Mouse (Mus musculus): ENCODE measurements at regions not wholly inside any gene's neighbourhood (a gene's known extent, or its start where the extent isn't known, plus 50 kb on each side); places are given as distances from the start of the nearest gene placed in this dataset.

DNA sequence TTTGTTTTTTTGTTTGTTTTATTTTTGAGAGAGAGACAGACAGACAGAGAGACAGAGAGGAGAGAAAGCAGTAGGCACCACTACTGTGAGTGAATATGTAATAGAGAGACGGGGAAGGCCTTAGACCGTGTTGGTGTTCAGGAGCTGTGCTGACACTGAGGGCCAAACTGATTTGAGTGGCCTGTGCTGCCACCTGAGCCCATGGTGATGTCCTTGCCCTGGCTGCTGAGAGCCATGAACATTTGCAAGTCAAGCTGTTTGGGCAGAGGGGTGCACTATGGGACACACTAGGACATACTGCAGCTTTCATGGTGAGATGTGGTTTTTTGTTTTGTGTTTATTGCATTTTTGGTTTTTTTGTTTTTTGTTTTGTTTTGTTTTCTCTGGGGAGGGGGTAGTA lies 320.3 kb upstream of the Id4 start:
- H3K79me2 ChIP-seq (replicated peaks; ENCODE audit: control insufficient read depth, extremely low read depth, insufficient read depth, poor library complexity, severe bottlenecking): no peaks in the 10 kb centered on the region
- H3K36me3 ChIP-seq (replicated peaks in 1 of 2; ENCODE audit: control insufficient read depth in 1 of 2, insufficient read depth in 1 of 2, low read length in 1 of 2): no peaks in the 10 kb centered on the region
- no peak overlapping the region for H3K9ac ChIP-seq (ENCODE audit: insufficient read depth, low read depth)
- H3K27me3 ChIP-seq (replicated peaks): no peaks in the 10 kb centered on the region
- dilution Hi-C loops (cut with MboI; ENCODE audit: extremely low pct_ligation_motif_present, extremely low pct_unique_long_range_greater_than_20kb, low sequenced_read_pairs) (no loop called here), in situ Hi-C loops (cut with MboI; ENCODE audit: low pct_ligation_motif_present, low pct_unique_long_range_greater_than_20kb, low sequenced_read_pairs) (no loop called here)
- H3K9me3 ChIP-seq (replicated peaks; ENCODE audit: low read length): peaks cover 59% of the 10 kb centered on the region
- DNase-seq (ENCODE audit: extremely low read depth): no peak
- no peak overlapping the region for H3K4me3 ChIP-seq (replicated peaks in 1 of 3; ENCODE audit: low read depth in 2 of 3, low read length in 2 of 3, poor library complexity in 1 of 3)
- H3K4me2 ChIP-seq (ENCODE audit: insufficient read depth, low read depth, poor library complexity, severe bottlenecking): no peak overlapping the region
- TF ChIP-seq IRF4 (IDR thresholded peaks at IDR 0.05; ENCODE audit: low read depth, low read length) (no peak), PAX5 (IDR thresholded peaks at IDR 0.05; ENCODE audit: low read length) (no peak), MAX (IDR thresholded peaks at IDR 0.05; ENCODE audit: low read length) (no peak), HCFC1 (IDR thresholded peaks at IDR 0.05; ENCODE audit: low read depth, low read length) (no peak)
- no peaks in the 10 kb centered on the region for H3K4me1 ChIP-seq (ENCODE audit: control insufficient read depth in 1 of 2, insufficient read depth in 2 of 2)
- no peak overlapping the region for H3K27ac ChIP-seq (ENCODE audit: insufficient read depth, low read depth)

DNA sequence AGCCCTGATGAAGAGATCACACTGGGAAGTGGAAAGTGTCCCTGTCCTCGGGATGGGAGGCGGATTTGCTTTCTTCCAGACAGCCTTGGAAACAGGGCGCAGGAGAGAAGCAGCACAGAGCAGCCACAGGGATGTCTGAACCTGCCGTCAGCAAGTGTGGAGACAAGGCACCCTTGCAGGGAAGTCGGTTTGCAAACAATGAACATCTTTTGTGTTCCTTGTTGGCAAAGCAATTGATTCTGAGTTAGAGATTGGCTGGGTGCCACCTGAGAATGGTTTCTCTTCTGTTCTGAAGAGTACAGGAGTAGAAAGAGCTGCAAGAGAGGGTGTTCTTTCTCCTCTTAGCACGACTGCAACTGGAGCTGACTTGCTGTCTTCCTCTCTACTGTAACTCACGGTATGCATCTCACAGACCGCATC lies 318.6 kb upstream of the Id4 start:
- no peak for TF ChIP-seq NRF1 (IDR thresholded peaks at IDR 0.05; ENCODE audit: low read depth, low read length)
- TF ChIP-seq KAT2A (IDR thresholded peaks at IDR 0.05; ENCODE audit: insufficient replicate concordance, low read length): no peak
- no peak for TF ChIP-seq POLR2A (IDR thresholded peaks at IDR 0.05; ENCODE audit: low read depth, low read length)
- TF ChIP-seq PAX5 (IDR thresholded peaks at IDR 0.05; ENCODE audit: low read length): no peak
- no peak for TF ChIP-seq USF2 (conservative IDR thresholded peaks at IDR 0.05; ENCODE audit: low read depth, low read length)
- TF ChIP-seq NELFE (IDR thresholded peaks at IDR 0.05; ENCODE audit: low read depth, low read length): no peak
- TF ChIP-seq TBP (conservative IDR thresholded peaks at IDR 0.05; ENCODE audit: low read depth, low read length): no peak
- H3K79me2 ChIP-seq (replicated peaks; ENCODE audit: control insufficient read depth, extremely low read depth, insufficient read depth, poor library complexity, severe bottlenecking): no peaks in the 10 kb centered on the region
- H3K27me3 ChIP-seq (replicated peaks): no peaks in the 10 kb centered on the region
- H3K4me1 ChIP-seq (ENCODE audit: control insufficient read depth in 1 of 2, insufficient read depth in 2 of 2): no peaks in the 10 kb centered on the region
- H3K27ac ChIP-seq (ENCODE audit: insufficient read depth, low read depth): no peak overlapping the region
- H3K4me2 ChIP-seq (ENCODE audit: insufficient read depth, low read depth, poor library complexity, severe bottlenecking): no peak overlapping the region
- H3K4me3 ChIP-seq (replicated peaks in 1 of 3; ENCODE audit: low read depth in 2 of 3, low read length in 2 of 3, poor library complexity in 1 of 3): no peak overlapping the region
- dilution Hi-C loops (cut with MboI; ENCODE audit: extremely low pct_ligation_motif_present, extremely low pct_unique_long_range_greater_than_20kb, low sequenced_read_pairs): no loop called here
- no peak overlapping the region for H3K9ac ChIP-seq (ENCODE audit: insufficient read depth, low read depth)
- no peaks in the 10 kb centered on the region for H3K36me3 ChIP-seq (replicated peaks in 1 of 2; ENCODE audit: control insufficient read depth in 1 of 2, insufficient read depth in 1 of 2, low read length in 1 of 2)
- DNase-seq (ENCODE audit: extremely low read depth): no peak
- peaks cover 70% of the 10 kb centered on the region for H3K9me3 ChIP-seq (replicated peaks; ENCODE audit: low read length)
- in situ Hi-C loops (cut with MboI; ENCODE audit: low pct_ligation_motif_present, low pct_unique_long_range_greater_than_20kb, low sequenced_read_pairs): no loop called here

GRCm38 (mm10) chr13:47943645-47944044 lies 317.4 kb upstream of the Id4 start:
- no peak for DNase-seq (ENCODE audit: extremely low read depth)
- Histone ChIP-seq H3K36me3 (replicated peaks in 1 of 2; ENCODE audit: control insufficient read depth in 1 of 2, insufficient read depth in 1 of 2, low read length in 1 of 2) (no peaks in the 10 kb centered on the region), H3K9me3 (replicated peaks; ENCODE audit: low read length) (peaks cover 75% of the 10 kb centered on the region), H3K4me2 (ENCODE audit: insufficient read depth, low read depth, poor library complexity, severe bottlenecking) (no peak overlapping the region), H3K9ac (ENCODE audit: insufficient read depth, low read depth) (no peak overlapping the region), H3K4me3 (replicated peaks in 1 of 3; ENCODE audit: low read depth in 2 of 3, low read length in 2 of 3, poor library complexity in 1 of 3) (no peak overlapping the region), H3K27me3 (replicated peaks) (no peaks in the 10 kb centered on the region), H3K79me2 (replicated peaks; ENCODE audit: control insufficient read depth, extremely low read depth, insufficient read depth, poor library complexity, severe bottlenecking) (no peaks in the 10 kb centered on the region), H3K4me1 (ENCODE audit: control insufficient read depth in 1 of 2, insufficient read depth in 2 of 2) (no peaks in the 10 kb centered on the region), H3K27ac (ENCODE audit: insufficient read depth, low read depth) (no peak overlapping the region)
- TF ChIP-seq IRF4 (IDR thresholded peaks at IDR 0.05; ENCODE audit: low read depth, low read length): no peak
- TF ChIP-seq GABPA (IDR thresholded peaks at IDR 0.05; ENCODE audit: insufficient replicate concordance, low read depth, low read length): no peak
- TF ChIP-seq CHD2 (IDR thresholded peaks at IDR 0.05; ENCODE audit: low read length): no peak
- no peak for TF ChIP-seq HCFC1 (IDR thresholded peaks at IDR 0.05; ENCODE audit: low read depth, low read length)
- TF ChIP-seq UBTF (IDR thresholded peaks at IDR 0.05; ENCODE audit: low read depth, low read length): no peak
- no peak for TF ChIP-seq CHD1 (IDR thresholded peaks at IDR 0.05; ENCODE audit: low read depth, low read length)
- TF ChIP-seq ZC3H11A (IDR thresholded peaks at IDR 0.05; ENCODE audit: low read depth, low read length): no peak
- no peak for TF ChIP-seq NRF1 (IDR thresholded peaks at IDR 0.05; ENCODE audit: low read depth, low read length)
- TF ChIP-seq BHLHE40 (IDR thresholded peaks at IDR 0.05; ENCODE audit: low read depth, low read length): no peak
- TF ChIP-seq SMC3 (IDR thresholded peaks at IDR 0.05; ENCODE audit: low read depth, low read length): no peak
- dilution Hi-C loops (cut with MboI; ENCODE audit: extremely low pct_ligation_motif_present, extremely low pct_unique_long_range_greater_than_20kb, low sequenced_read_pairs) (no loop called here), in situ Hi-C loops (cut with MboI; ENCODE audit: low pct_ligation_motif_present, low pct_unique_long_range_greater_than_20kb, low sequenced_read_pairs) (no loop called here)
